Mouse (Mus musculus) small intestine, adult 2 months (tissue): ENCODE results near the gene Gm20547.
"Not testable (repeated sequence)": the region's sequence is repeated elsewhere in the genome, so short reads cannot be mapped to it uniquely, and the experiment has no call there.

Experiments
- CTCF ChIP-seq: fragments of 200-500 bp; IDR thresholded peaks from 2 replicates; pipeline ENCODE4 v1.5.1; 2012; ENCODE audit warnings: low read depth, mild to moderate bottlenecking, control low read depth, inconsistent platforms, low read length, moderate library complexity, mixed read lengths; ENCODE audit not compliant: insufficient replicate concordance, insufficient read length; ENCODE audit errors: extremely low read depth
- POLR2A ChIP-seq: fragments of 200-500 bp; IDR thresholded peaks from 2 replicates; pipeline ENCODE4 v1.6.1; 2012; ENCODE audit warnings: low read depth, mild to moderate bottlenecking, control low read depth, inconsistent platforms, low read length, moderate library complexity

DNA sequence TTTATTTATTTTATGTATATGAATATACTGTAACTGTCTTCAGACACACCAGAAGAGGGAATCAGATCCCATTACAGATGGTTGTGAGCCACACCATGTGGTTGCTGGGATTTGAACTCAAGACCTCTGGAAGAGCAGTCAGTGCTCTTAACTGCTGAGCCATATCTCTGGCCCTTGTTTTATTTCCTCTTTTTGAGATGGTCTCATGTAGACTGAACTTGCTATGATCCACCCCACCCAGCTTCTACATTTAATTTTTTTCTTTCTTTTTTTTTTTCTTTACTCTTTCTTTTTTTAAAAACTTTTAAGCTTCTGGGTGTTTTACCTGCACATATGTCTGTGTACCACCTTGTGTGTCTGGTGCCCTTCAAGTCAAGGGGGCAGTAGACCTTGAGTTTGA lies 19.0 kb upstream of the Gm20547 start:
- not testable (repeated sequence) for TF ChIP-seq CTCF, POLR2A
